Mouse (Mus musculus): ENCODE data around the gene Ngf.

Gene Ngf

GRCm38 (mm10) chr3:102507666-102508260 is 38.0 kb downstream of the Ngf start:
- no peak for DNase-seq (ENCODE audit: inconsistent ontology term)

GRCm38 (mm10) chr3:102508455-102508854 is 38.7 kb downstream of the Ngf start:
- DNase-seq (ENCODE audit: inconsistent ontology term), result peak; percentile 62

- no peak for DNase-seq (ENCODE audit: inconsistent ontology term)
Observed at GRCm38 (mm10) chr3:102509601-102510000, 39.9 kb downstream of the Ngf start.

- no peak for DNase-seq (ENCODE audit: inconsistent ontology term)
Observed at GRCm38 (mm10) chr3:102516937-102517336, 47.2 kb downstream of the Ngf start.

GRCm38 (mm10) chr3:102521061-102521460 is 51.3 kb downstream of the Ngf start:
- DNase-seq (ENCODE audit: inconsistent ontology term), result no peak

- DNase-seq (ENCODE audit: inconsistent ontology term), result no peak
Observed at GRCm38 (mm10) chr3:102523711-102524110, 54.0 kb downstream of the Ngf start.

- no peak for DNase-seq (ENCODE audit: inconsistent ontology term)
Observed at GRCm38 (mm10) chr3:102524951-102525350, 55.2 kb downstream of the Ngf start.

GRCm38 (mm10) chr3:102525856-102526255 is 56.1 kb downstream of the Ngf start:
- DNase-seq (ENCODE audit: inconsistent ontology term), result no peak

GRCm38 (mm10) chr3:102526481-102526880 is 56.8 kb downstream of the Ngf start:
- peak; percentile 7 for DNase-seq (ENCODE audit: inconsistent ontology term)

- DNase-seq (ENCODE audit: inconsistent ontology term), result peak; percentile 13
Observed at GRCm38 (mm10) chr3:102534744-102535143, 65.0 kb downstream of the Ngf start.

- DNase-seq (ENCODE audit: inconsistent ontology term), result no peak
Observed at GRCm38 (mm10) chr3:102543646-102544045, 73.9 kb downstream of the Ngf start.

GRCm38 (mm10) chr3:102547536-102547935 is 77.8 kb downstream of the Ngf start:
- DNase-seq (ENCODE audit: inconsistent ontology term), result no peak

GRCm38 (mm10) chr3:102553935-102554670 is 84.4 kb downstream of the Ngf start:
- DNase-seq (ENCODE audit: inconsistent ontology term), result no peak

GRCm38 (mm10) chr3:102556108-102556507 is 86.4 kb downstream of the Ngf start:
- no peak for DNase-seq (ENCODE audit: inconsistent ontology term)

- no peak for DNase-seq (ENCODE audit: inconsistent ontology term)
Observed at GRCm38 (mm10) chr3:102556645-102557044, 86.9 kb downstream of the Ngf start.
